Comparison of ENCODE assay signal across 12 mouse cellular contexts in genomic region chr11:76267550-76267949, GRCm38 (mm10). TPM values are rescaled to one million over a fixed set of nuclear protein-coding genes. Genes with fewer than 3 reads are reported as not detected.
DNase-seq lines count a peak whose midpoint lies in the region; ATAC-seq and TF ChIP-seq lines count a peak whose summit lies in the region.
"Had no signal": no experiment of that assay in that cellular context is flagged by ENCODE, and none has a peak within 500 bp of the region (broad histone marks: within the 10 kb centered on the region; RNA-seq: fewer than 3 reads in every experiment).

No protein-coding gene starts in this region.

- no peaks in the 10 kb centered on the region for H3K27me3 ChIP-seq in forebrain, embryonic 11.5 days (ENCODE audit: control insufficient read depth, insufficient read depth, low read length)
- no peaks in the 10 kb centered on the region for H3K27me3 ChIP-seq in hindbrain, postnatal 0 days (ENCODE audit: insufficient read depth, low read length)
- H3K27me3 ChIP-seq in neural tube, embryonic 14.5 days (ENCODE audit: control insufficient read depth, insufficient read depth, low read length), result no peaks in the 10 kb centered on the region
- H3K27me3 ChIP-seq: heart, embryonic 13.5 days; lung, embryonic 15.5 days had no signal

- no peak overlapping the region for H3K4me3 ChIP-seq in layer of hippocampus, adult 2 months
- H3K4me3 ChIP-seq in forebrain, embryonic 11.5 days (ENCODE audit: low read depth, low read length), result no peak overlapping the region
- H3K4me3 ChIP-seq in hindbrain, postnatal 0 days (ENCODE audit: low read length), result no peak overlapping the region
- no peak overlapping the region for H3K4me3 ChIP-seq in neural tube, embryonic 14.5 days (ENCODE audit: low read depth, low read length)
- H3K4me3 ChIP-seq: heart, embryonic 13.5 days; lung, embryonic 15.5 days had no signal

- peak overlapping the region; percentile 30 for H3K9ac ChIP-seq in forebrain, embryonic 11.5 days (ENCODE audit: low read length)
- no peak overlapping the region for H3K9ac ChIP-seq in hindbrain, postnatal 0 days (replicated peaks; ENCODE audit: low read length)
- H3K9ac ChIP-seq in neural tube, embryonic 14.5 days (replicated peaks; ENCODE audit: low read depth, low read length), result no peak overlapping the region
- H3K9ac ChIP-seq: heart, embryonic 13.5 days; lung, embryonic 15.5 days had no signal

- no peak for TF ChIP-seq CTCF in layer of hippocampus, adult 2 months (conservative IDR thresholded peaks at IDR 0.05)
- TF ChIP-seq CTCF in hindbrain, postnatal 0 days (IDR thresholded peaks at IDR 0.05; ENCODE audit: low read depth), result no peak

- peak overlapping the region; percentile 75 for H3K27ac ChIP-seq in layer of hippocampus, adult 2 months
- H3K27ac ChIP-seq in forebrain, embryonic 11.5 days (ENCODE audit: low read depth, low read length), result peak overlapping the region; percentile 58; the same call in 1 of the 2 replicates
- H3K27ac ChIP-seq in hindbrain, postnatal 0 days, result peak overlapping the region; percentile 60
- H3K27ac ChIP-seq in neural tube, embryonic 14.5 days (ENCODE audit: low read depth, low read length), result peak overlapping the region; percentile 35; the same call in 1 of the 2 replicates
- H3K27ac ChIP-seq: heart, embryonic 13.5 days; lung, embryonic 15.5 days had no signal

- 0 out of 2 replicates have a peak, but pooled peaks have one; percentile 18 for ATAC-seq in forebrain, embryonic 11.5 days (replicated peaks; ENCODE audit: low FRiP score)
- no peak for ATAC-seq in hindbrain, postnatal 0 days
- ATAC-seq in neural tube, embryonic 14.5 days (ENCODE audit: low read depth), result 0 out of 2 replicates have a peak, but pooled peaks have one; percentile 29

- WGBS in forebrain, embryonic 11.5 days, result 26% methylated on average over 7 of the region's 7 CpGs
- 28% methylated on average over 7 of the region's 7 CpGs for WGBS in hindbrain, postnatal 0 days
- 22% methylated on average over 7 of the region's 7 CpGs for WGBS in neural tube, embryonic 14.5 days

- peaks cover 28% of the 10 kb centered on the region for H3K4me1 ChIP-seq in forebrain, embryonic 11.5 days (replicated peaks; ENCODE audit: control insufficient read depth, insufficient read depth, low read length)
- 0 out of 2 replicates have a peak, but pooled peaks cover 5% of the 10 kb centered on the region for H3K4me1 ChIP-seq in hindbrain, postnatal 0 days (ENCODE audit: insufficient read depth, low read length)
- H3K4me1 ChIP-seq in neural tube, embryonic 14.5 days (ENCODE audit: control insufficient read depth, insufficient read depth, low read length), result peaks cover 22% of the 10 kb centered on the region
- H3K4me1 ChIP-seq: lung, embryonic 15.5 days had no signal

- no peak for DNase-seq in layer of hippocampus, adult 2 months (ENCODE audit: low spot score in 2 of 2)
- no peak for DNase-seq in layer of hippocampus, postnatal 25 days (ENCODE audit: extremely low spot score in 1 of 2, low spot score in 1 of 2)
- no peak for DNase-seq in forebrain, embryonic 11.5 days (ENCODE audit: low spot score)
- DNase-seq in hindbrain, postnatal 0 days (ENCODE audit: low spot score), result no peak
- no peak for DNase-seq in thymus, postnatal 25 days
- no peak for DNase-seq in right cerebral cortex, postnatal 10 days (ENCODE audit: low spot score in 2 of 2)
- no peak for DNase-seq in frontal cortex, postnatal 25 days (ENCODE audit: low spot score in 2 of 2)
- DNase-seq: cerebellum, postnatal 25 days; kidney, adult 2 months had no signal

- H3K9me3 ChIP-seq in forebrain, embryonic 11.5 days (ENCODE audit: control insufficient read depth, low read length), result no peaks in the 10 kb centered on the region
- H3K9me3 ChIP-seq in hindbrain, postnatal 0 days (ENCODE audit: low read length), result no peaks in the 10 kb centered on the region
- no peaks in the 10 kb centered on the region for H3K9me3 ChIP-seq in neural tube, embryonic 14.5 days (ENCODE audit: control insufficient read depth, low read length)
- H3K9me3 ChIP-seq: heart, embryonic 13.5 days; lung, embryonic 15.5 days had no signal

- no peaks in the 10 kb centered on the region for H3K36me3 ChIP-seq in forebrain, embryonic 11.5 days (ENCODE audit: control insufficient read depth, insufficient read depth, low read length)
- H3K36me3 ChIP-seq in hindbrain, postnatal 0 days (ENCODE audit: insufficient read depth, low read length), result no peaks in the 10 kb centered on the region
- no peaks in the 10 kb centered on the region for H3K36me3 ChIP-seq in neural tube, embryonic 14.5 days (ENCODE audit: control insufficient read depth, insufficient read depth, low read length)

- H3K4me2 ChIP-seq in forebrain, embryonic 11.5 days (ENCODE audit: low read depth, low read length, severe bottlenecking), result no peak overlapping the region
- no peak overlapping the region for H3K4me2 ChIP-seq in hindbrain, postnatal 0 days (ENCODE audit: low read depth, low read length)
- no peak overlapping the region for H3K4me2 ChIP-seq in neural tube, embryonic 14.5 days (ENCODE audit: low read depth, low read length)
- H3K4me2 ChIP-seq: heart, embryonic 13.5 days; lung, embryonic 15.5 days had no signal

RNA-seq across cellular contexts. Expression of gene Glod4, which starts 24.0 kb away (rescaled TPM):
- 10 to 100 TPM; 49.9 to 56.2 TPM for total RNA-seq in layer of hippocampus, adult 2 months (2021)
- 10 to 100 TPM; 51.0 to 57.8 TPM for total RNA-seq in layer of hippocampus, postnatal 25 days (2021)
- polyA plus RNA-seq in forebrain, embryonic 11.5 days (2014; fragmentation: Nextera tagmentation; extraction: Ambion mirVana), result 122 and 125 TPM in 2 replicates
- 34.2 and 39.8 TPM in 2 replicates for total RNA-seq in hindbrain, postnatal 0 days (2014; rRNA removed)
- polyA plus RNA-seq in hindbrain, postnatal 0 days (2015; fragmentation: Nextera tagmentation; extraction: Ambion mirVana), result 116 and 118 TPM in 2 replicates
- 119 and 126 TPM in 2 replicates for polyA plus RNA-seq in neural tube, embryonic 14.5 days (2014; fragmentation: Nextera tagmentation; extraction: Ambion mirVana)

RNA-seq across cellular contexts. Expression of gene Mrm3, which starts 24.0 kb away (rescaled TPM):
- total RNA-seq in layer of hippocampus, adult 2 months (2021), result 10 to 100 TPM; 15.7 to 18.3 TPM
- 10 to 100 TPM; 17.2 to 17.4 TPM for total RNA-seq in layer of hippocampus, postnatal 25 days (2021)
- 18.6 and 20.7 TPM in 2 replicates for polyA plus RNA-seq in forebrain, embryonic 11.5 days (2014; fragmentation: Nextera tagmentation; extraction: Ambion mirVana)
- 11.9 and 19.2 TPM in 2 replicates for total RNA-seq in hindbrain, postnatal 0 days (2014; rRNA removed)
- polyA plus RNA-seq in hindbrain, postnatal 0 days (2015; fragmentation: Nextera tagmentation; extraction: Ambion mirVana), result 22.5 and 22.8 TPM in 2 replicates
- 23.8 and 25.4 TPM in 2 replicates for polyA plus RNA-seq in neural tube, embryonic 14.5 days (2014; fragmentation: Nextera tagmentation; extraction: Ambion mirVana)

RNA-seq across cellular contexts. Expression of gene Gemin4, which starts 50.1 kb away (rescaled TPM):
- total RNA-seq in layer of hippocampus, adult 2 months (2021), result 1 to 10 TPM; 4.9 to 5.6 TPM
- 10 to 100 TPM in 1 of 2 experiments, 1 to 10 TPM in 1; 7.2 to 11.7 TPM for total RNA-seq in layer of hippocampus, postnatal 25 days (2021)
- 46.2 and 52.9 TPM in 2 replicates for polyA plus RNA-seq in forebrain, embryonic 11.5 days (2014; fragmentation: Nextera tagmentation; extraction: Ambion mirVana)
- total RNA-seq in hindbrain, postnatal 0 days (2014; rRNA removed), result 14.8 and 17.4 TPM in 2 replicates
- 7.0 and 9.3 TPM in 2 replicates for polyA plus RNA-seq in hindbrain, postnatal 0 days (2015; fragmentation: Nextera tagmentation; extraction: Ambion mirVana)
- polyA plus RNA-seq in neural tube, embryonic 14.5 days (2014; fragmentation: Nextera tagmentation; extraction: Ambion mirVana), result 13.8 and 16.6 TPM in 2 replicates

RNA-seq across cellular contexts. Expression of gene Dbil5, which starts 50.1 kb away (rescaled TPM):
- total RNA-seq in layer of hippocampus, adult 2 months (2021), result 1 to 10 TPM in 1 of 2 experiments, under 1 TPM in 1; 0.91 to 1.6 TPM
- 1 to 10 TPM; 1.2 to 1.4 TPM for total RNA-seq in layer of hippocampus, postnatal 25 days (2021)
- 0.48 TPM in 1 of 2 replicates, not detected in the other for polyA plus RNA-seq in forebrain, embryonic 11.5 days (2014; fragmentation: Nextera tagmentation; extraction: Ambion mirVana)
- not detected in 2 replicates for total RNA-seq in hindbrain, postnatal 0 days (2014; rRNA removed)
- 0.34 and 0.54 TPM in 2 replicates for polyA plus RNA-seq in hindbrain, postnatal 0 days (2015; fragmentation: Nextera tagmentation; extraction: Ambion mirVana)
- not detected in 2 replicates for polyA plus RNA-seq in neural tube, embryonic 14.5 days (2014; fragmentation: Nextera tagmentation; extraction: Ambion mirVana)
